ENCODE assay signal across 11 mouse cellular contexts in genomic region chr19:29524614-29525013, GRCm38 (mm10). TPM values are rescaled to one million over a fixed set of nuclear protein-coding genes. Genes with fewer than 3 reads are reported as not detected.
DNase-seq lines count a peak whose midpoint lies in the region; ATAC-seq lines count a peak whose summit lies in the region.
"Had no signal": no experiment of that assay in that cellular context is flagged by ENCODE, and none has a peak within 500 bp of the region (broad histone marks: within the 10 kb centered on the region; RNA-seq: fewer than 3 reads in every experiment).

No protein-coding gene starts in this region.

- ATAC-seq in limb, embryonic 12.5 days (ENCODE audit: insufficient number of reproducible peaks, insufficient read depth, low FRiP score, low TSS enrichment, low read depth), result no peak
- ATAC-seq in hindbrain, embryonic 13.5 days (ENCODE audit: low FRiP score), result no peak

- no peak overlapping the region for H3K4me3 ChIP-seq in limb, embryonic 12.5 days (replicated peaks)
- H3K4me3 ChIP-seq in limb, embryonic 10.5 days, result no peak overlapping the region; the same call in 1 of the 2 replicates
- no peak overlapping the region for H3K4me3 ChIP-seq in hindbrain, embryonic 13.5 days
- H3K4me3 ChIP-seq: hindbrain, embryonic 15.5 days had no signal

- no peak overlapping the region for H3K27ac ChIP-seq in limb, embryonic 12.5 days
- no peak overlapping the region for H3K27ac ChIP-seq in limb, embryonic 10.5 days
- no peak overlapping the region for H3K27ac ChIP-seq in hindbrain, embryonic 13.5 days
- H3K27ac ChIP-seq: hindbrain, embryonic 15.5 days had no signal

- peak; percentile 19 to 59 for DNase-seq in adrenal gland, adult (ENCODE audit: inconsistent age in 2 of 2, low spot score in 1 of 2)
- no peak for DNase-seq in adrenal gland, postnatal 4 days (ENCODE audit: low spot score in 2 of 2)
- no peak for DNase-seq in limb, embryonic 10.5 days (ENCODE audit: low spot score)
- peak; percentile 26 to 66 for DNase-seq in cerebellum, postnatal 25 days
- DNase-seq in kidney, postnatal 14 days, result peak; percentile 64
- no peak for DNase-seq in thymus, postnatal 0 days (ENCODE audit: low spot score)
- DNase-seq: midbrain, embryonic 14.5 days; right cerebral cortex, adult 18-20 months had no signal

- H3K4me1 ChIP-seq in limb, embryonic 12.5 days (replicated peaks), result peaks cover 18% of the 10 kb centered on the region
- H3K4me1 ChIP-seq in limb, embryonic 10.5 days, result peaks cover 14% of the 10 kb centered on the region
- H3K4me1 ChIP-seq in hindbrain, embryonic 13.5 days (replicated peaks), result peaks cover 20% of the 10 kb centered on the region

- peak overlapping the region; percentile 76; the same call in 1 of the 2 replicates for H3K4me2 ChIP-seq in limb, embryonic 12.5 days
- no peak overlapping the region for H3K4me2 ChIP-seq in hindbrain, embryonic 13.5 days

- peaks cover 8% of the 10 kb centered on the region; the same call in 1 of the 2 replicates for H3K9me3 ChIP-seq in limb, embryonic 12.5 days
- no peaks in the 10 kb centered on the region for H3K9me3 ChIP-seq in limb, embryonic 10.5 days (replicated peaks)
- H3K9me3 ChIP-seq in hindbrain, embryonic 13.5 days, result no peaks in the 10 kb centered on the region
- H3K9me3 ChIP-seq: hindbrain, embryonic 15.5 days had no signal

- no peak overlapping the region for H3K9ac ChIP-seq in limb, embryonic 12.5 days (replicated peaks)
- H3K9ac ChIP-seq in hindbrain, embryonic 13.5 days, result no peak overlapping the region
- H3K9ac ChIP-seq: hindbrain, embryonic 15.5 days had no signal

- 64% methylated on average over 4 of the region's 4 CpGs for whole genome bisulfite sequencing in limb, embryonic 12.5 days
- WGBS in limb, embryonic 10.5 days, result 82% methylated on average over 4 of the region's 4 CpGs
- 83% methylated on average over 4 of the region's 4 CpGs for WGBS in hindbrain, embryonic 13.5 days

- no peaks in the 10 kb centered on the region for H3K36me3 ChIP-seq in limb, embryonic 12.5 days
- peaks cover 9% of the 10 kb centered on the region for H3K36me3 ChIP-seq in limb, embryonic 10.5 days
- H3K36me3 ChIP-seq in hindbrain, embryonic 13.5 days, result no peaks in the 10 kb centered on the region
- H3K36me3 ChIP-seq: hindbrain, embryonic 15.5 days had no signal

- no peaks in the 10 kb centered on the region for H3K27me3 ChIP-seq in limb, embryonic 12.5 days
- H3K27me3 ChIP-seq in limb, embryonic 10.5 days (ENCODE audit: low read depth, poor library complexity, severe bottlenecking), result no peaks in the 10 kb centered on the region
- H3K27me3 ChIP-seq in hindbrain, embryonic 13.5 days, result no peaks in the 10 kb centered on the region
- H3K27me3 ChIP-seq: hindbrain, embryonic 15.5 days had no signal

RNA-seq across cellular contexts. Expression of gene Ric1, which starts 2.5 kb away (rescaled TPM):
- total RNA-seq in adrenal gland, postnatal 4 days (2021), result 10 to 100 TPM; 37.6 to 41.6 TPM
- polyA plus RNA-seq in limb, embryonic 12.5 days (2016; fragmentation: Nextera tagmentation; extraction: Ambion mirVana), result 25.6 and 26.5 TPM in 2 replicates
- 15.5 and 19.5 TPM in 2 replicates for polyA plus RNA-seq in limb, embryonic 10.5 days (2016; fragmentation: Nextera tagmentation; extraction: Ambion mirVana)
- 14.6 and 14.9 TPM in 2 replicates for polyA plus RNA-seq in hindbrain, embryonic 13.5 days (2015; fragmentation: Nextera tagmentation; extraction: Ambion mirVana)
- polyA plus RNA-seq in thymus, postnatal 0 days (2015; fragmentation: Nextera tagmentation; extraction: Ambion mirVana), result 13.4 and 16.5 TPM in 2 replicates

Comparison
In these comparisons a context has a peak if more than half of its experiments do, and no peak if none do; other contexts are left out.
1. DNase-seq: peak in adrenal gland, adult (2 of 2), cerebellum, postnatal 25 days (2 of 2) and kidney, postnatal 14 days (single experiment); none in adrenal gland, postnatal 4 days (0 of 2), limb, embryonic 10.5 days (single experiment) and thymus, postnatal 0 days (single experiment).